Mouse (Mus musculus) spleen, embryonic (tissue): ENCODE data around the gene Rpia.

Experiments
- CTCF ChIA-PET: fragments of 350-600 bp; sonication (Branson Sonifier 250); formaldehyde crosslinking; loops from one replicate; lab custom pipeline; 2022; lab: Charles Lee

The Rpia gene

GRCm38 (mm10) chr6:70805820-70806513, 13.9 kb upstream of the Rpia start:
- CTCF ChIA-PET = interaction anchor here (0.6 to 1.5 kb wide), 3 partner anchors 28 to 98 kb away, joined by 3 to 5 read pairs (median 3); no protein-coding TSS in a partner anchor

GRCm38 (mm10) chr6:70805267-70805666, 13.2 kb upstream of the Rpia start:
- CTCF ChIA-PET = interaction anchor here (1.5 kb wide), 1 partner anchor 75 kb away, joined by 5 read pairs; no protein-coding TSS in a partner anchor

DNA sequence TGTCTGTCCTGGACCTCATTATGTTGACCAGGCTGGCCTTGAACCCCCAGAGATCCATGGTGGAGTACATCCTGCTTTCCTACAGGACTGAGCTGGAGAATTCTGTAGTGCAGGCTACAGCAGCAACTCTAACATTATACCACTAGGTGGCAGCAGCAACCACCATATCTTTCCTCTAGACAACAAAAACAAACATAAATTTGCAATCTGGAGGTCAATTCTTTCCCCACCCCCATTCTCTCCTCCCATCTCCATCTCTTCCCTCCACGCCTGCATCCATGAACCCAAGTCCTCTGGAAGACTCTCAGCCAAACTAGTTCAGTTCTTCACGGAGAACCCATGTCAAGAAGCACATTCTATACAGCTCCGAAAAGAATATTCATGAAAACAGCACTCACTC, 12.6 kb upstream of the Rpia start:
- CTCF ChIA-PET = interaction anchor here (1.1 kb wide), 1 partner anchor 9 kb away, joined by 3 read pairs; no protein-coding TSS in a partner anchor

DNA sequence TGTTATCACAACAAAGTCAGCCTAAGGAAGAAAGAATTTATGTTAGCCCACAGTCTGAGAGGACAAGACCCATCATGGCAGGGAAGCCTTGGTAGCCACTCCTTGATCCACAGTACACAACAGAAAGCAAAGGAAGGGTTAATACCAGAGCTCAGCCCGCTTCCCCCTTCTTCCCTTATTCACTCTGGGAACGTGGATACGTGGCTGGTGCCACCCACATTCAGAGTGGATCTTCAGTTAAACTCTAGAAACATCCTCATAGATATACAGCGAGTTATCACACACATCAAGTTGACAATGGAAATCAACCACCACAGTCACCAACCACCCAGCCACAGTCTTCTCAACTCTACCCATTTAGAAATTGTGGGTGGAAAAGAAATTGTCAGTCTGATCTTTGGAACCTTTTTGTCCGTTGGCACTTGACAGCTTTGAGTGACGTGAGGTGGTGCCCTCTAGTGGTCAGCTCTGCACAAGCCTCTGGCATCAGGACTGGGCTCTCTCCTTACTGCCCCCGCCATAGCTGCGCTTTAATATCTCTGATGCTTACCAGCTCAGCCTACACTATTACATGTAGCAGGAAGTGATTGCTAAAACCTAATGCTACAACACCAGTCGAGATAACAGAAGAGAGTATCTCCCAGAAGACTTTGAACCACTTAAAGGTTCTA, 5.7 kb upstream of the Rpia start:
- CTCF ChIA-PET = interaction anchor here (0.6 kb wide), 3 partner anchors 42 to 766 kb away, joined by 3 to 6 read pairs (median 3); no protein-coding TSS in a partner anchor

GRCm38 (mm10) chr6:70796940-70797339, 4.9 kb upstream of the Rpia start:
- CTCF ChIA-PET = no interaction called here

GRCm38 (mm10) chr6:70792644-70793043, 612 bp upstream of the Rpia start:
- CTCF ChIA-PET = interaction anchor here (1.0 kb wide), 1 partner anchor 11 kb away, joined by 3 read pairs; no protein-coding TSS in a partner anchor

GRCm38 (mm10) chr6:70790852-70791761, 925 bp downstream of the Rpia start:
- CTCF ChIA-PET = interaction anchor here (0.6 kb wide), 2 partner anchors 22 to 81 kb away, joined by 6 to 8 read pairs; no protein-coding TSS in a partner anchor

DNA sequence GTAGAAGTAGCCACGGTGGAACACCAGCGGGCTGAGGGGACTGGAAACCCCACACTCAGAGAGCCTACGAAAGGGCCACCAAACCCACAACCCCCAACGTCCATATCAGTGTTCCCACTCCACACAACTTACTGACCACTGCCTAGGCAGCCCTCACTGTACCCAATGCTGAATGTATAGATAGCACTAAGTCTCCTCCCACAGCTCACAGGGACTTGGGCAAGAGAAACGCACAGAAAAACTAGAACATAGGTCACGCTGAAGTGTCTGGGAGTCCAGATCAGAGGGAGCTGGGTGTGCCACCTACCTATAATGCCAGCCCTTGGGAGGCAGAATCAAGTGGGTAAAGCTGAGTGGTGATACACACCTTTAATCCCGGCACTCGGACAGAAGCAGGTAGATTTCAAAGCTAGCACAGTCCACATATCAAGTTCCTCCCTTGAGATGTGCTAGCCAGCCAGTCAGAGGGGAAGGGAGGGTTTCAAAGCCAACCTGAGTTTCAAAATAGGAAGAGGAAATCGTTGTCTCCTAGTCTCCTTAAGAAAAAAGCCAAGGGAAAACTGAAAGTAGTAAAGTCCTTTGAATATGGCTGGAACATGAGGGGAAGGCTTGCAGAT, 1.9 kb downstream of the Rpia start:
- CTCF ChIA-PET = interaction anchor here (0.6 kb wide), 1 partner anchor 82 kb away, joined by 6 read pairs; no protein-coding TSS in a partner anchor

- CTCF ChIA-PET = no interaction called here
Observed at GRCm38 (mm10) chr6:70789134-70789533, 2.9 kb downstream of the Rpia start.

- CTCF ChIA-PET = no interaction called here
Observed at GRCm38 (mm10) chr6:70787524-70787923, 4.5 kb downstream of the Rpia start.

GRCm38 (mm10) chr6:70785852-70786251, 6.2 kb downstream of the Rpia start:
- CTCF ChIA-PET = interaction anchor here (0.6 kb wide), 1 partner anchor 9 kb away, joined by 3 read pairs; no protein-coding TSS in a partner anchor

- CTCF ChIA-PET = no interaction called here
Observed at GRCm38 (mm10) chr6:70784811-70785210, 7.2 kb downstream of the Rpia start.

GRCm38 (mm10) chr6:70781336-70781735, 10.7 kb downstream of the Rpia start:
- CTCF ChIA-PET = no interaction called here

- CTCF ChIA-PET = no interaction called here
Observed at GRCm38 (mm10) chr6:70774372-70774771, 17.7 kb downstream of the Rpia start.

DNA sequence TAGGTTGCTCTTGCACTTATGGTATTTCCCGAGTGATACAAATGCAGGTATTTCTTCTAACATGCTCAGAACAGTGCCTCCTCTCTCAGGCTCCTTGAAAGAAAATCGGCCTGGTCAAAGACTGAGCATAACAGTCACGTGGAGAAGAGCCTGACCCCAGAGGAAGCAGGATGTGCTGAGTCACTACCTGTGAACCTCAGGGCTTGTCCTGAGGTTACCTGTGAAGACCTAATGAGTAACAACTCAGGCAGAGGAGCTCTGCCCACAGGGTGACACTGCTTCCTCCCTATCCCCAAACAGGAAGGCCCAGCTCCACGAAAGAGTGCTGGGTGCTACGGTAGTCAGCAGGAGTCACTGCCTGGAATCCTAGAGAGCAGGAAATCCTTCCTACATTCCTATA, 18.3 kb downstream of the Rpia start:
- CTCF ChIA-PET = no interaction called here

DNA sequence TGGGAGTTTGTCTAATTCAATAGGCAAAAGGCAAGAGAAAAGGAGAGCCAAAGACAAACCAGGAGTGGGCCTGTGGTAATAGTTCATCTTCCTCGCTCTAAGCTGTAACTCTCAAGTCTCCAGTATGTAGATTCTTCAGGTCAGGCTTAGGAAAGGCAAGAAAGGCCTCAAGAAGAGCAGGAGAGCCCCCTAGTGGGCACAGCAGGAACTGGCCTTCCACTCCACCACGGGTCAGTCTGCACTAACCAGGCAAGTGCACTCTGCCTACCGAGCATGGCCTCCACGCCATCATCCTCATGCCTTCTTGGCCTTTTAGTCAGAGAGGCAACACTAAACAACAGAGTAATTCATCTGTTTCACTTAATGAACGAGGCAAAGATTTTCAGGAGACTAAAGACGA, 23.3 kb downstream of the Rpia start:
- CTCF ChIA-PET = interaction anchor here (0.7 to 1.3 kb wide), 3 partner anchors 23 to 667 kb away, joined by 3 to 8 read pairs (median 4); partner anchors contain the start of gene Rpia

- CTCF ChIA-PET = interaction anchor here (2.0 kb wide), 1 partner anchor 11 kb away, joined by 9 read pairs; no protein-coding TSS in a partner anchor
Observed at GRCm38 (mm10) chr6:70765076-70765475, 27.0 kb downstream of the Rpia start.

GRCm38 (mm10) chr6:70764551-70764950, 27.5 kb downstream of the Rpia start:
- CTCF ChIA-PET = interaction anchor here (0.6 to 2.0 kb wide), 2 partner anchors 11 to 14 kb away, joined by 3 to 9 read pairs; no protein-coding TSS in a partner anchor

DNA sequence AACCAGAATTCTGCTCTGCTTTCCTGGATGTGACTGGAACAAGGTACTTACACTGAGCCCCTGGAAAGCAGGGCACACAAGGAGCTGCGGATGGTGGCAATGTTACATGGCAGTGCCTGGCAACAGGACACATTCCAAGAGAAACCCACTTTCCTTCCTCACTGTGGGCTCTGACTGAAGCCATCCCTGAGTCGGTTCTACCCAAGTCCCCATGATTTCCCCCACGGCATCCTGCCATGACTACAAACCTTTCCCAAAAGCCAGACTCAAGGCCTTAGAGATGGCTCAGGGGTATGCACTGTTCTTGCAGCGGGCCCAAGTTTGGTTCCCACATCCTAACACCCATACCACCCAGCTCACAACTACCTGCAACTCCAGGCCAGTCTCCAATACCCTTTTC, 28.2 kb downstream of the Rpia start:
- CTCF ChIA-PET = interaction anchor here (0.6 to 2.0 kb wide), 2 partner anchors 10 to 1929 kb away, joined by 3 to 9 read pairs; no protein-coding TSS in a partner anchor

GRCm38 (mm10) chr6:70762659-70763058, 29.4 kb downstream of the Rpia start:
- CTCF ChIA-PET = no interaction called here
